Mouse (Mus musculus) thymus, postnatal 25 days (tissue): ENCODE measurements at regions not wholly inside any gene's neighbourhood (a gene's known extent, or its start where the extent isn't known, plus 50 kb on each side); places are given as distances from the start of the nearest gene placed in this dataset.

ENCODE experiments used
- DNase-seq: peaks from one replicate; pipeline ENCODE4 v3.0.0; 2022

DNA sequence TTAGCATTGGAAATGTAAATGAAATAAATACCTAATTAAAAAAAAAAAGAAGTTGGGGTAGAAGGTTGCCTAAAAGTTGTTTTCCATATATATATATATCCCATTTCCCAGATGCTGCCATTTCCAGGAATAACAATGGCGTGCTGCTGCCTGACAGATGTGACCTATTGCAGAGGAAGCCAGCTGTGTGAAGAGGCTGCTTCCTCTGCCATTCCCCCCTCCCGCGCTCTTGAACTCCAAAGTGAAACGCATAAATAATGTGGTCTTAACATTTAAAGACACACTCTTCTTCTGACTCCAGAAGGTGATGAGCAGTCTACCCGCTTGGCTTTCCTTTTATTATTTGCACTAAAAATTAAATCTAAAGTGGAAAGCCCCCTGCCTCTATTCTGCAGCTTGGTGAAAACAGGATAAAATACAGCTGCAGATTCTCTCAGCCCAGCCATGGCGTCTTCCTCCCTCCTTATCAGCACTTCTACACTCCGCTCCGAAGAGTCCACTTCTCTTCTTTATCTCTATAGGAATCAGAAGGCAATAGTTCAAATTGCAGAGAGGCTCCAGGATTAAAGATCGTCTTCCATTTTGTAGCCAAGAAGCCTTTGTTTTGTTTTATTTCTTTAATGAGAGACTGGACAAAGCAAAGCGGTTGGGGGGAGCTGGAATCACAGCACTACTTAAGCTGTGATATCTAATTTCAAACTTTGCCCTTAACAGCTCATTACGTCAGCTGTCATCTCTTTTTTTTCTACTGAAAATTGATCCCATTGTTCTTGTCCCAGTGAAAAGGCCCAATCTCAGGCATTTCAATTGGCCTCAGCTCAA is 385.1 kb downstream of the Rapgef2 start:
- no peak for DNase-seq

DNA sequence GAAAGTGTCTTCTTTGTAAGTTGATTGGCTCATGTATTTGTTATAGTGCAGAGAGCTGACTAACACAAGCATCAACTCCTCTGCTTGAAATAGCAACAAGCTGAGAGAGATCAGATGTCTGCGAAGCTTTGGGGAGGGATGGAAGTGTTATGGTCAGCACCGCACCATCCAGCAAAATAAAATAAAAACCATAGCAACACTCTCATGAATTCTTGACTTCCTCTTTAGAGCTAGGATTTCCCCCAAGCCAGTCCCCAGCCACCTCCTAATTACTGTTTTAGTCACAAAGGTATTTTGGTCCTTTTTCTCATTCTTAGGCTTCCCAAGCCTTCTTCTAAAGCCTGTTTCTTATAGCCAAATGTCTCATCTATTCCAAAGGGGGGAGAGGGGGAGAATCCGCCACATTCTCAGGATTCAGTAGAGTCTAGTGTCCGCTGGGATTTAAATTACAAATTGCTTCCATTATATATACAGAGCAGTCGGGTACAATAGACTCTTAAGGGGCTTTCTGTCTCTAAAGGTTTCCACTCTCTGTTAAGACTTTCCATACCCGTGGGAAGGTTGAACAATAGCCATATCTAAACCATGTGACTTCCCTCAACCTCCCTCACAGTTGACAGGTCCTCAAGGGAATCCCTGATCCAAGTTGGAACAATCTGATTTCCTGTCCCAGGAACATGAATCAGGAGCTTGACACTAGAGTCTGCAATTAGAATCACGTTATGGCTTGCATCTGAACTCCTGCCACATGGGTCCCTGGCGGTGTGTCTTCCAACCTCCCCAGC is 386.7 kb downstream of the Rapgef2 start:
- DNase-seq = no peak

DNA sequence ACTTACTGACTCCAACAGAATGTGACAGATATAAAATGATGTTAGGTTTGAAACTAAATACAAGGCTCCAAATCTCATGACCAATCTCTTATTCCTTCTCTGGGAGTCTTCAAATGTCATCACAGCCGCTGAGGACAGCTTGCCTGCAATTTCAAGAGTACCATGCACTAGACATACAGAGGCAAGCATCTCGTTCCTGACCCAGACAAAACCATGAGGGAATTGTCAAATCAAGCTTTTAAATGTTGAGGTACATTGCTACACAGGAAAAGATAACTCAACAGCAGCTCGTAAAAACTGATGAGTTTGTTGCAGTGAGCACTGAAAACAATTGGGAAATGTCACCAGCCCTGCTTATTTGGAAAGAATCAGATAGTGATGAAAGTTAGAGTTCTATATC is 397.0 kb downstream of the Rapgef2 start:
- no peak for DNase-seq

DNA sequence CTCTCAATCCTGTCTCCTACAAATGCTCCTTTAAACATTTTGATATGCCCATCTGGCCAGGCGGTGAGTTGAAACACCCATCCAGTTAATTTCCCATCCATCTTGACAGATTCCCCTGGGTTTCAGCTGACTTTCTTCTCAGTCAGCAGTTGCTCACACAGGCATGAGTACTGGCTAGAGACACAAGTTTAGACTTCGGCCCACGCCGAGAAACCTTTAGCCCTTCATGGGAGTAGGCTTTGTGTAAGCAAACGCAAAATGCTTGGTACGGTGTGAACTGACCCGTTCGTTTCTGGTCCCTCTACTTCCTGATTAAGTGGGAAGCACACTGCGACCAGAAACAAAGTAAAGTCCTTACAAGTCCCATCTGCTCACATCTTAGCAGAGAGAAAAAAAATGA is 401.6 kb downstream of the Rapgef2 start:
- DNase-seq = no peak

DNA sequence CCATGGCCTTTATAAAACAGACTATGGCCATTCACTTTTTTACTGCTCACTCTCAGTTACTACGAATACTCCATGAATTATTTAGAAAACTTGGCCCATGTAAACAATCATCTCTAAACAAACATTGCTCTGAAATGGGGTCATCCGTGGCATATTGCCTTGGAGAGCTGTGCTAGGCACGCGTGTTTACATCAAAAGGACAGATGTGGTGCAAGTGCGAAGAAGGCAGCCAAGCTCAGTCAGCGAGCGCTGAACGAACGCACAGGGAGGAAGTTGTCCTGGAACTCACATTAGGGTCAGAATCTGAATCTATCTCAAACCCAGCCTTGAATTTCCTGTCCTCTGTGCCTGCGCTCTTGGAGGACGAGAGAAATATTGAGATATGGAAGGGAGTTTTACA is 402.3 kb downstream of the Rapgef2 start:
- DNase-seq = no peak

DNA sequence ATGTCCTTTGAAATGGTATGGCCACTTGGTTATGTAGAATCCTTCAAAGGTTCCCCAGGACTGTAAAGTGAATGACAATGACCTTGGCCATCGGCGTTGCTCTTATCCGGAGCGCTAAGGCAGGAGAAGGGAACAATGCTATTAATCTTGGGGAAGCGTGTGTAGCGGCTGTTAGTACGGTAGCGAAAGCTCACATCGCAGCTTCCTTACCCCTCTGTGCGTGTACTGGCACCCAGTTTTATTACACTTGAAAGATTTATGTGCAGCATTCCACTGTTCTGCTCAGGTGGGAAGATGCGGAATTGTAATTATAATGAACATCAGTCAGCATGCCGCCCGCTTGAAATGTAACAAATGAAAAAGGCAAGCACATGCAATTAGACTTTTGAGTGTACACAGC is 406.2 kb downstream of the Rapgef2 start:
- DNase-seq = no peak

DNA sequence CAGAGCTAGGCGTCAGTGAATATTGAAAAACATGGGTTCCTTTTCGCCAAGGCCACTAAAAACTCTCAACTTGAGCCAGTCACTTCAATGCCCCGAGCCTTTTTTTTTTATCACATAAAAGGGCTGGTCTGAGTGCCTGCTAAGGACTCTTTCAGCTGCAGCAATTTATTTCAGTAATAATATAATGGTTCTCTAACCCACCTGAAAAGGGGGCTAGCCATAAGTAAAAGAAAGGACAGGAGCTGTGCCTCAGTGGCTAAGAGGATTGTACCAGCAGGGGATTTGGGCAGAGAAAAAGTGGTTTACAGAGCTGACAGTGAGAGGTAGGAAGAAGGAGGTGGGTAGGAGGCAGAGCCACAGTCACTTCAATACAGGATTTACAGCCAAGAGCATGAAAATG is 409.0 kb downstream of the Rapgef2 start:
- DNase-seq = no peak

DNA sequence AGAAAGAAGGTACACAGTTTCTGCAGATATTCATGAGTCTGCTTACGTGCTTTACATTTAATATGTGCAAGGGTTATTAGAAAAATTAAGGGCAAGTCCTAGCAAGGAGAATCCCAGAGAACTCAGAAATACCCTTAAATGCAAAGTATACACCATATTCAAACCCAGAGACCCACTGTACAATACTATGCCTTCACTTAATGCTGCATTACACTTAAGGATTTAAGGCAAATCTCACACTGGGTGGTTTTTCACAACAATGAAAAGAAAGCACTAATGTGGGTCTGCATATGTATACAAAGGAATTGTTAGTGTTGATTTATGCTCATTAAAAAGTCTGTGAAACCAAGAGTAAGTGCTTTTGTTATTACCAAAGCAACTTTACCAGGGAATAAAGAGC is 419.4 kb downstream of the Rapgef2 start:
- no peak for DNase-seq

DNA sequence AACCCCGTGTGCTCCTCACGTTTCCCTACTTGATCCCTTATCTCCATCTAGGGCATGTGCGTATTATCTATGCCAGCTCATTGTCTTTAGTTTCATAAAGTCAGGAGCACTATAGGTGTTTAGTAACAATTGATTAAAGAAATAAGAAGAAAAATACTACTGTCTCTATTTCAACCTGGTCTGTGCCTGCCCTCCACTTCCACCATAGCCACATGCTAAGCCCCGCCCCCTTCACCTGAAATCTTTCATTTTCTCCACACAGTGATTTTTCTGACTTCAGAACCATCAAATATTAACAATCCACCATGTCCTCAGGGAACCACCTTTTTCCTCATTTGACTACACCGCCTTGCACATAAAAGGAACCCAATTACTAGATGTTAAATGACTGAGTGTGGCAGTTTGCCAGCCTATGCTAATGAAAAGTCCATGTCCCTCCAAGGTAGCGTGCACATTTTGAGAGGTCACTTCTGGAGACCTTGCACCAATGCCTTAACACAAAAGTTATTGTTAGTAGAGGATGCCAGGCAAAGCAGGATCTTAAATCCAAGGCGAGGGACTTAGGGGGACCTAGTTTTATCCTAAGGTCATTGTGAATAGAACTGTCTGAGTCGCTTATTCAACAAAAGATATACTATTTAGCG is 420.1 kb downstream of the Rapgef2 start:
- no peak for DNase-seq

DNA sequence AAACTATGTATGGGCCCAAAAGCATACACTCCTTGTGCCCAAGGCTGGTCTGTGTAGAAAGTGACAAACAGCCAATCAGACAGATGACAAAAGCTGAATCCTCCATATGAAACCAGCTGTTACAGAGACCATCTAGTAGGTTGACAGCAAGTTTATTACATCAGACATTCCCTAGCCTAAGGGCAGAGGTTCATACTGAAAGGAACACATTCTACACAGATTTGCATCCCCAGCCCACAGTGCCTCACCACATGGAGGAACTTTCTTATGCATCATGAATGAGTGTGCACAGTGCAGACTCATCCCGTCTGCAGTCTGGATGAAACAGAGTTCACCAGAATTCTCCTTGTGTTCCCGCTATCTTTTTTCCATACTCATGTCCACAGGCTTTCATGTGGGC is 423.3 kb downstream of the Rapgef2 start:
- no peak for DNase-seq

DNA sequence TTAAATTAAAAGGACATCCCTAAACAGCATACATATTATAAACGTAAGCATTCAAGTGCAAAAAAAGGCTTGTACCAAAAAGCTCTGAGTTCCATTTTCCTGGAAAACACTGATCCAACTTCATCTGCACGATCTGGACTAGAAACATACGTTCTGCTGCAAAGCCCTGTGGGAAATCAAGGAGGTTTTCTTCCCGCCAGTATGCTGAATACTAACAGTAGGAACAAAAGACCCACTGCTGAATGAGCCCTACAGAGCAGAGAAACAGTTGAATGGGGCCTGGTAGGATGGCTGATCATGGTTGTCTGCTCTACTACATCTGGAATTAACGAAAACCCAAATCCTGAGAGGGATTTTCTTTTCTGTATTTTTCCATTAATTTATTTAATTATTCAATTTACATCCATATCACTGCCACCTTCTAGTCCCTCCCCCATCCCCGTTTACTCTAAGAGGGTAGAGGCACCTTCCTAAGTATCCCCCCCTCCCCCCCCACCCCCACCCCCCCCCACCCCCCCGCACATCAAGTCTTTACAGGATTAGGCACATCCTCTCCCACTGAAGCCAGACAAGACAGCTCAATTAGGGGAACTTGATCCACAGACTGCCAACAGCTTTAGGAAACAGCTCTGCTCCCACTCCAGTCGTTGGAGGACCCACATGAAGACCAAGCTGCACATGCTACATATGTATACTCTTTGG is 439.5 kb downstream of the Rapgef2 start:
- DNase-seq = no peak

DNA sequence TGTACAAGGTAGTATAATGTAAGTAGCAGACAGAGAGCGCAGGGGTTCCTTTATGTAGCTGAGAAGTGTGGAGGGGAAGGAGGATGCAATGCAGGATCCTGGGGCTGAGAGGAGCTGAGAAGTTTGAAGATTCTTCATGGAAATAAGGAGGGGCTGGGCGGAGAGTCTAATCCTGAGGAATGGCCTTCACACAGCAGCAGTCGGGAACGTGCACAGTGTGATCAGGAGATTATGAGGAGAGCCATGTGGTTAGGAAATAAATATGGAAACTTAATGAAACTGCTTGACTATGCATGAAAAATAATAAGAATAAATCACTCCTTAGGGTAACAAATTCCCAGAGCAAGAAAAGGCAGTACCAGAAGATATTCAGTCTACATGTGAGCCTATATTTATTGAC is 445.1 kb downstream of the Rapgef2 start:
- DNase-seq = no peak

DNA sequence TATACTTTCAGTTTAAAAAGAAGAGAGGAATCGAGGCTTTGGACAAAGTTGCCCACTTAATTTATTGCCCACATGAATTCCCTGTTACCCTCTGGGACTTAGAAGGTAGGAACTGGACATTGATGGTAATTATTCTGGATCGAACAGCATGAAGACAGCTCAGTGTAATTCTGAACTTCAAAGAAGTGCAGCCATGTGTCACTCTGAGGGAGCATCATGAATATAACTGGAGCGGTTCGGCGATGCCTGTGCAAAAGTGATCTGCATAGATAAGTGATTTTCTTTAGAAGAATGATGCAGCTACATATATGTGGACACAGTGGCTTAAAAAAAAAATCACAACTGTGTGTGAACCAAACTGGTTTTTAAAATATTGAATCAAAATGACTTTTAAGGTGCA is 449.5 kb downstream of the Rapgef2 start:
- DNase-seq = no peak

DNA sequence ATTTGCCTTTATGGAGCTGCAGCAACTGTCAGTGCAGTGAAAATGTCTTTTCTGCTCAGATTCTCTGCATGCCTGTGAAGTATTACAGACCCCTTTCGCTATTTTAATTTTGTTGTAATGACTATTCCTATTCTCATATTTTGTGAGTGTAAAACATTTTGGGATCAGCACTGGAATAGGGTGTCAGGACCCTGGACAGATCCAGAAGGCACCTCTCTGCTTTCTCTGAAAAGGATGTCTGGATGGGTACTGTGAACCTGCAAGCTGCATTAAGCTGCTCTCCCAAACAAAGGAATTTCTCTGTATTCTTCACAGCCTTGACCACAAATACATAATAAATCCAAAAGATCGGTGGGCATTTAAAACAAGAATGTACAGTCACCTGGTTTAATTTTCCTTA is 460.8 kb downstream of the Rapgef2 start:
- no peak for DNase-seq

DNA sequence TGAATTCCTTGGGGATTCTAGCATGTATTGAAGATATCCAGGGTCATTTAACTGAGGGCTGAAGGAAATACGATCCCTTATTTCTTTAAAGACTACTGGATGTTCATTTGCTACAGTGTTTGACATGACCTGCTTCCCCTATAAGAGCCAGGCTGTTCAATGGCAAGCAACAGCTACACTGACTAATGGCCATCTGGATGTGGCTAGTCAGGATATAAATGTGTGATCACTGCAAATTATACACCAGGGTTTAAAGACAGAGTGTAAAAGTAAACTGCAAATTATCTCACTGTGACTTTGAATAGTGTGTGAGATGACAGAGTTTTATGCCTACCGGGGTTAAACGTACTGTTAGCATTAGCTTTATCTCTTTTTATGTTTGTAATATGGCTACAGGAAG is 473.9 kb downstream of the Rapgef2 start:
- DNase-seq = no peak

DNA sequence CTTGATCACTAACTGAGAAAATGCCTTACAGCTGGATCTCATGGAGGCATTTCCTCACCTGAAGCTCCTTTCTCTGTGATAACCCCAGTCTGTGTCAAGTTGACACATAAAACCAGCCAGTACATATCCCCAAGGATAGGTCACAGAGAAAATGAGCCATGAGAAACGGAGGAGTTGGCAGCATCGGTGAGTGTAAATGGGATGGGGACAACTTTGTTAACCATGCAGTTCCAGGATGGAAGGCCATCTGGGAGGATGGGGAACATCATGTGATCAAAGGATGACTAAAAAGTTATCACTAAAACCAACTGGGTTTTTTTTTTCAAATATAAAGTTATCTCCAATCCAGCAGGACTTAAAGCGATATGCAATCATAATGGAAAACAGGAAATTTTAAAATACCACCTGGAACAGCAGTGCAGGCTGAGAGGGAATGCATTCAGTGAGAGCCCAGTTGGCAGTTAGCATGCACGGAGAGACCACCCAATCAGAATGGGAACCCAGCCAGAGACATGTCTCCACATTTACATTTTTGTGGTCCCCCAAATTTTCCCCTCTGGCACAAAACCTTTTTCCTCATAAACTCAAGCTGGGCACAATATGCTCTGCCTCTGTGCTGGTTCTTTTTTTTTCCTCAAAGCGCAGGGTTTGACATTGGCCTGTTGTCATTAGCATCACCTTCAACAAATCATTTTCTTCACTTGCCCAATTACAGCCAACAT is 475.7 kb downstream of the Rapgef2 start:
- DNase-seq = no peak

DNA sequence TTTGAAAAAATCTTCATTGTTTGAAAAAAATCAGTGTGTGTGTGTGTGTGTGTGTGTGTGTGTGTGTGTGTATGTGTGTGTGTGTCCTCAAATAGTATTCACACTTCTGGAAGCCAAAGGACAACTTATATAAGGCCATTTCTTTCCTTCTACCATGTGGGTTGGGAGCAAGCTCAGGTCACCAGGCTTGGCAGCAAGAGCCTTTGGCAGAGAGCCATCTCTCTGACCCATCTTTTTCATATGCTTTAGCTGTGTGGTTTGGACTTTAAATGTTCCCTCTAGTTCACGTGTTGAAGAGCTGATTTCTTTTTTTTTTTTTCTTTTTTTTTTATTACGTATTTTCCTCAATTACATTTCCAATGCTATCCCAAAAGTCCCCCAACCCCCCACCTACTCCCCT is 483.1 kb downstream of the Rapgef2 start:
- no peak for DNase-seq

DNA sequence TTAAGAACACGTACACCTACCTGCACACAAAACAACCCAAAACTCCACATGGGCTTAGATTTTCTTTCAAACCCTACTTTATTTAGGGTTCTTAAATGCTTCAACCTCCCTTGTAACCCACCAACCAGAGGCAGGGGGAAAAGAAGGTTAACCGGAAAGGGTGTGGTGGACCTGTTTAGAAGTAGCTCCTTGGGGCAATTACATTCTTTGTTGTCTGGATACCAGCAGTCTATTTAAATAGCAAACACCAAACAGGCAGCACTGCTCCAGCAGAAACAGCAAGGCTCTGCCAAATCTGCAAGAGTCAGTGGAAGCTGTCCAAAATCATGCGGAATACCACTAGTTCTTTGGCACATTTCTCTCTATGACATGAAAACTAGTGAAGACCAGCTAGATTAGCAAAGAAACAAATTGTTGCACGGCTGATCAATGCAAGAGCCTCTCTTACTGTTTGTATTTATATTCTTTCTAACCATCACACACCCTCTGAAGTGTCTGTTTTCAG is 490.3 kb downstream of the Rapgef2 start:
- DNase-seq = no peak

DNA sequence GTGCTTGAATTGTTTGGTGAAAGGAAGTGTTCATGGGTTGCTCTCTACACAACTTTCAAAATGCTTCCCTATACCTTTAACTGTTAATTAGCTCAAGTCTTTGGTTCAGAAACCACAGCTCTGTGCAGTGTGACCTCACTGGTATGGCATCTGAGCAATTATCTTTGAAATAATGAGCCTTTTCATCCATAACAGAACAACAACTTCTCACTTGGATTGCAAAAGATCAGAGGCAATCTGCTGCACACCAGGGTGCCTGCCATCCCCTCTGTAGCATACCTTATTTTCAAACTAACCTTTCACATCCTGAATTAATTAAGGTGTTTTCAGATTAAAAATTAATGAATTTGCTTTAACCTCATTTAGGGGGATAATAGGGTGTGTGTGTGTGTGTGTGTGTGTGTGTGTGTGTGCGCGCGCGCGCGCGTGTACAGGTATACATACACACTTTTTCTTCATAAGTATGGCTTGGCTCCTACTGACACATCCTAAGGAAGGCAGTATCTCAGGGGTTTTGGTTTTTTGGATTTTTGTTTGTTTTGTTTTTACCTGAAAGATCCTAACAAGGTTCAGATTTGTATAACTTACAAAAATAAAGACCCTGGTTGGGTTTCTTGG is 493.8 kb downstream of the Rapgef2 start:
- DNase-seq = no peak

DNA sequence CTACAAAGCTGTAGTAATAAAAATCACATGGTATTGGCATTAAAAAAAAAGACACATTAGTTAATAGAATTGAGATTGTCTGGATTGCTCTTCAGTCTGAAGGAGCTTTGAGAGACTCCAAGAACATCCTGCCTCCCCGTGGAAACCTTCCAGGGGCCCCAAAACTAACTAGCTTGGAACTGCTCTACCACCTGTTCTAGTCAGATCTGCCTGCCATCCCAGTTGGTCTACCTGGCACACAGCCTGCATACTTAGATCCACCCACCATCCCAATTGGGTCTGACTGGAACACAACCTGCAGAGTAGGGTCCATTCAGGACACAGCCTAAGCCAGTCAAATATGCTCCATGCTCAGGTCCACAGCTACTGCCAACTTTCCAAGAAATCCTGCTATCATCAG is 503.6 kb downstream of the Rapgef2 start:
- no peak for DNase-seq

DNA sequence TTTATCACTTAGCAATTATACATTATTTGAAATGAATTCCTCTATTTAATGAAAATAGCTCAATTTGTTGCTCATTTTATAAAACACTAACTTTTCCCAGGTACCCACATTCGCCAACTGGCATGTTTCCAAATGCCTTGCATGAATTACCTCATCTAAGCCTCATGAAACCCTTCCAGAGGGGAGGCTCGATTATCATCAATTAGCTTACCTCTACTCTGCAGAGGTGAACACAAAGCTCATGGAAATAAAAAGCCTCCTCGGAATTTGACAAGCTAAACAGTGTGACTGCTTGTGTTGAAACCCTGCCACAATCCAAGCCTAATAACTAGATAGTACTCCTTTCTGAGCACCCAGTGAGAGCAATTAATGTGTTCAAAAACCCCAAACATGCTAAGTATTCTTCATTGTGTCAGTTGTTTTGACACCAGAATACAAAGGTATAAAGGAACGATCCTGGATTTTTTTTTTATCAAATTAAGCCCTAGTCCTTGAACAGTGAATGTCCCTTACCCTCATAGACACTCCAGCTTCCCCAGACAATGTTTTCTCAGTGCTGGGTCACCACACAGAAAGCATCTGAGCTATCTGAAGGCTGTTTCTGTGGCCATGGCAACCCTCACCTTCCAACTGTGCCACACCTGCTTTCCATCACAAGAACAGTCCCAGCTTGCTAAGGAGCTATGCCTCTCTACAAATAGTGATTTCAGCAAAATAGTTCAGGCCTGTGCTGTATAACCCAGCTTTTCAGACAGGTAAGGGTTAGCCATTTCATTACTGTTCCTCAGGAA is 530.4 kb downstream of the Rapgef2 start:
- DNase-seq = no peak
